Mouse (Mus musculus): ENCODE results near the gene Dynlrb1. TPM values are rescaled to one million over a fixed set of nuclear protein-coding genes. Genes with fewer than 3 reads are reported as not detected.

Gene Dynlrb1
- 117 and 119 TPM in 2 replicates for polyA plus RNA-seq (2015; fragmentation: Nextera tagmentation; extraction: Ambion mirVana)

DNA sequence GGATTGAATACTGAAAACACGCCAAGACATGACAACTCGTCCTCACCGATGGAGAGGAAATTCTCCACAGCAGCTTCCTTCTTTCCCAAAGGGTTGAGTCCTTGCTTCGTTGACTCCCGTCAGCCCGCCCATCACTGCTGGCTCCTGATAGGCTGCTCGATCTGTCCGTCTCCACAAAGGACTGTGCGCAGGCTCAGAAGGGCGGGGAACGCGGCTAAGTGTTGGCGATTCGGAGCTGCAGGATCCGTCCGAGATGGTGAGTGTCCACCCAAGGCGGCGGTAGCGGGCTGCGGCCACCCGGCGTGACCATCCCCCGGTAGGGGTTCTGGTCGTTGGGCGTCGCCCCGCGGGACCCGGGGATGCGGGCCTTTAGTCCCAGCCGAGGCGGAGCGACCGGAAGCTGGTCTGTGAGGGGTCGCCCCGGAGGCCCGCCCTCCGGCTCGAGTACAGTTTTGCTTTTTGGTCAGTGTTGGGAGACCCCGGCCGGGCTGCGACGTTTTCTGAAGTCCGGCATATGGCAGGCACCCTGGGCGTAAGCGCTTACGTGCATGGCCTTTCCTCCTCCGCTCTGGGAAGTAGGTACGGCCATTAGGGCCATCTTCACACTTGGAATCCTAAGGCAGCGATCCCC, at the start of gene Dynlrb1:
Dynlrb1 (plus strand) TSS at position 172 of the 631 bp plus-strand sequence.
- H3K4me3 ChIP-seq (replicated peaks), result peak within 1 kb of the TSS; percentile 99
- WGBS (ENCODE audit: insufficient replicate concordance), result under 1% methylated on average over 50 of the region's 50 CpGs
- H3K36me3 ChIP-seq (replicated peaks), result no peaks in the 10 kb centered on the region
- H3K27me3 ChIP-seq, result no peaks in the 10 kb centered on the region
- peak within 1 kb of the TSS; percentile 78 for H3K27ac ChIP-seq (replicated peaks)
- peaks cover 27% of the 10 kb centered on the region for H3K4me1 ChIP-seq (replicated peaks)
- peak within 1 kb of the TSS; percentile 84 for H3K4me2 ChIP-seq
- H3K9ac ChIP-seq, result peak within 1 kb of the TSS; percentile 90
- H3K9me3 ChIP-seq (replicated peaks), result no peaks in the 10 kb centered on the region
- peak; percentile 99 for ATAC-seq (ENCODE audit: insufficient read depth)

GRCm38 (mm10) chr2:155207419-155207818, 28.9 kb upstream of the Dynlrb1 start:
- no peak overlapping the region for H3K27ac ChIP-seq (replicated peaks)
- no peaks in the 10 kb centered on the region for H3K27me3 ChIP-seq
- no peaks in the 10 kb centered on the region for H3K9me3 ChIP-seq (replicated peaks)
- no peak overlapping the region for H3K4me2 ChIP-seq
- 68% methylated on average over 2 of the region's 2 CpGs for WGBS (ENCODE audit: insufficient replicate concordance)
- no peak overlapping the region for H3K4me3 ChIP-seq (replicated peaks)
- no peak overlapping the region for H3K9ac ChIP-seq
- no peak for ATAC-seq (ENCODE audit: insufficient read depth)
- no peaks in the 10 kb centered on the region for H3K4me1 ChIP-seq (replicated peaks)
- peaks cover 56% of the 10 kb centered on the region for H3K36me3 ChIP-seq (replicated peaks)

DNA sequence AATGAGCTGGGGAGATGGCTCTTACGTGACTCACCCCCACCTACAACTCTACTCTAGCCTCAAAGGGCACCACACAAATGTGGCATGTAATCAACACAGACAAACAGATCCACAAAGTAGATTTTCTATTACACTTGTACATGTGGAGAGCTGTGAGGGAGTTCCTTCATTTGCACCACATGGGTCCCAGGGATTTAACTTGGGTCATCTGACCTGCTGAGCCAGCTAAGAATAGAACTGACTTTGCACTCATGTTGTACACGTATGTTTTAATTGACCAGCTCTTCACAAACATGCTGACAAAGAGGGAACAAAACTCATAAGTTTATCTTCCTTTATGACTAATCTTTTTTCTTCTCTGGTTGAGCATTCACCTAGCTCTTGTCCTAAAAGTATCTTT, 13.2 kb upstream of the Dynlrb1 start:
- no peak for ATAC-seq (ENCODE audit: insufficient read depth)
- no peak overlapping the region for H3K4me3 ChIP-seq (replicated peaks)
- H3K9me3 ChIP-seq (replicated peaks), result no peaks in the 10 kb centered on the region
- no peak overlapping the region for H3K9ac ChIP-seq
- no peak overlapping the region for H3K4me2 ChIP-seq
- no peaks in the 10 kb centered on the region for H3K27me3 ChIP-seq
- 74% methylated on average over 2 of the region's 2 CpGs for WGBS (ENCODE audit: insufficient replicate concordance)
- H3K36me3 ChIP-seq (replicated peaks), result peaks cover 76% of the 10 kb centered on the region
- 0 out of 2 replicates have a peak, but pooled peaks cover 6% of the 10 kb centered on the region for H3K4me1 ChIP-seq (replicated peaks)
- no peak overlapping the region for H3K27ac ChIP-seq (replicated peaks)

GRCm38 (mm10) chr2:155224721-155225120, 11.6 kb upstream of the Dynlrb1 start:
- H3K27ac ChIP-seq (replicated peaks), result no peak overlapping the region
- no peaks in the 10 kb centered on the region for H3K27me3 ChIP-seq
- no peak overlapping the region for H3K9ac ChIP-seq
- H3K9me3 ChIP-seq (replicated peaks), result no peaks in the 10 kb centered on the region
- H3K4me1 ChIP-seq (replicated peaks), result 0 out of 2 replicates have a peak, but pooled peaks cover 6% of the 10 kb centered on the region
- no peak for ATAC-seq (ENCODE audit: insufficient read depth)
- H3K4me3 ChIP-seq (replicated peaks), result no peak overlapping the region
- H3K36me3 ChIP-seq (replicated peaks), result peaks cover 62% of the 10 kb centered on the region
- WGBS (ENCODE audit: insufficient replicate concordance), result 84% methylated on average over 7 of the region's 7 CpGs
- no peak overlapping the region for H3K4me2 ChIP-seq

DNA sequence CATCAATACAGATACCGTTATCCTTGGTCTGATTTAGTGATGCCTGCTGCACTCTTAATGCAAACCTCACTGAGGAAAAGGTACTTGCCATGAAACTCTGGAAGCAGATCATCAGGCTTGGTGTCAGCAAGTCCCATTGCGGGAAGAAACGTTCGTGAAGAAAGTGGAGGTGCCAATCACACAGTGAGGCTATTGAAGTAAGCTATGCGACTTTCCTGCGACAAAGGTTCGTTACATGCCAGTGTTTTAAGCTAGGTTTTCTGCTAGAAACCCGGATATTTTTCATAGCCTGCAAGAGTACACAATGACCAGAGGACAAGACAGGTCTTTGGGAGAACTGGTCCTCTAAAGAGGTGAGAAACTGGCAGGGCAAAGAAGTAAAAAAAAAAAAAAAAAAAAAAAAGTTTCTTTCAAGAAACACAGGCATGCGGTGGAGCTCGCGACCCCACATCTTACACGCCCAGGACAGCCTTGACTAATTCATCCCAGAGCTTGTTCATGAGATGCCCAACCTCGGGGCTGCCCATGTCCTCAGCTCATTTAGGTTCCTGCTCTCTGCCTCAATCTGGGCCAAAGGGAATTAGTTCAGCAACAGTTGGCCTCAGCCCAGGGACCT, 479 bp upstream of the Dynlrb1 start:
- peak overlapping the region; percentile 99 for H3K4me3 ChIP-seq (replicated peaks)
- H3K4me2 ChIP-seq, result peak overlapping the region; percentile 84
- H3K4me1 ChIP-seq (replicated peaks), result peaks cover 22% of the 10 kb centered on the region
- H3K36me3 ChIP-seq (replicated peaks), result no peaks in the 10 kb centered on the region
- 7% methylated on average over 13 of the region's 13 CpGs for WGBS (ENCODE audit: insufficient replicate concordance)
- H3K27ac ChIP-seq (replicated peaks), result peak overlapping the region; percentile 78; the same call in 1 of the 2 replicates
- H3K9me3 ChIP-seq (replicated peaks), result no peaks in the 10 kb centered on the region
- ATAC-seq (ENCODE audit: insufficient read depth), result peak; percentile 78
- H3K27me3 ChIP-seq, result no peaks in the 10 kb centered on the region
- peak overlapping the region; percentile 90 for H3K9ac ChIP-seq

GRCm38 (mm10) chr2:155237276-155237675, 943 bp downstream of the Dynlrb1 start:
- Histone ChIP-seq H3K27ac (replicated peaks) (peak overlapping the region; percentile 78; the same call in 1 of the 2 replicates), H3K4me2 (peak overlapping the region; percentile 84), H3K4me1 (replicated peaks) (peaks cover 27% of the 10 kb centered on the region), H3K9me3 (replicated peaks) (no peaks in the 10 kb centered on the region), H3K27me3 (no peaks in the 10 kb centered on the region), H3K36me3 (replicated peaks) (0 out of 2 replicates have a peak, but pooled peaks cover under 1% of the 10 kb centered on the region), H3K9ac (peak overlapping the region; percentile 90), H3K4me3 (replicated peaks) (peak overlapping the region; percentile 99)
- 10% methylated on average over 4 of the region's 4 CpGs for WGBS (ENCODE audit: insufficient replicate concordance)
- no peak for ATAC-seq (ENCODE audit: insufficient read depth)

- Histone ChIP-seq H3K9ac (no peak overlapping the region), H3K36me3 (replicated peaks) (peaks cover 36% of the 10 kb centered on the region), H3K9me3 (replicated peaks) (no peaks in the 10 kb centered on the region), H3K27me3 (no peaks in the 10 kb centered on the region), H3K4me2 (no peak overlapping the region), H3K27ac (replicated peaks) (no peak overlapping the region), H3K4me3 (replicated peaks) (no peak overlapping the region), H3K4me1 (replicated peaks) (peaks cover 22% of the 10 kb centered on the region)
- 62% methylated on average over 4 of the region's 4 CpGs for WGBS (ENCODE audit: insufficient replicate concordance)
- ATAC-seq (ENCODE audit: insufficient read depth), result no peak
Observed at GRCm38 (mm10) chr2:155240915-155241314, 4.6 kb downstream of the Dynlrb1 start.

DNA sequence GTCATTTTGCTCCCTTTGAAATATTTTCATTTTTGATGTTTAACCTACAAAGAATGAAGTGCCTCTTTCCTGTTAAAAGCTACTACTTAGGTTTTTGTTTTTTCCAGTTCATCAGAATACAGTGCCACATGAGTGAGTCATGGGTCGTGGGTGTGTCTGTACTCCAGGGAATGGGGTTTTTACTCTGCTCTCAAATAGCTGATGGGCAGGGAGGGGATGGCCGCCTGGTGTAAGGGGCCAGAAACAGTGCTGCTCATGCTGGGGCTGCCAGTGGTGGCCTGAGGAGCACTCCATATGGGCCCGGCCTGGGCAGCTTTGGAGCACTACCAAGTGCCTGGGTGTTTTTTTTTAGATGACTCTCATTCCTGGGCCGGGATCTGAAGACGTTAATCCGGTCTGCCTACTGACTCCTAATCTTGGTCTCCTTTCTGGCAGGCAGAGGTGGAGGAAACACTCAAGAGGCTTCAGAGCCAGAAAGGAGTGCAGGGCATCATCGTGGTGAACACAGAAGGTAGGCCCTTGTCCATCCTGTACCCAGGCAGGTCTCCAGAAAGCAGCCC, 6.0 kb downstream of the Dynlrb1 start:
- ATAC-seq (ENCODE audit: insufficient read depth), result no peak
- H3K4me2 ChIP-seq, result no peak overlapping the region
- H3K27me3 ChIP-seq, result no peaks in the 10 kb centered on the region
- H3K4me1 ChIP-seq (replicated peaks), result peaks cover 14% of the 10 kb centered on the region
- no peaks in the 10 kb centered on the region for H3K9me3 ChIP-seq (replicated peaks)
- peaks cover 49% of the 10 kb centered on the region for H3K36me3 ChIP-seq (replicated peaks)
- H3K27ac ChIP-seq (replicated peaks), result no peak overlapping the region
- WGBS (ENCODE audit: insufficient replicate concordance), result 72% methylated on average over 7 of the region's 7 CpGs
- H3K9ac ChIP-seq, result no peak overlapping the region
- no peak overlapping the region for H3K4me3 ChIP-seq (replicated peaks)

- ATAC-seq (ENCODE audit: insufficient read depth), result no peak
- WGBS (ENCODE audit: insufficient replicate concordance), result 62% methylated on average over 4 of the region's 4 CpGs
Observed at GRCm38 (mm10) chr2:155246231-155246630, 9.9 kb downstream of the Dynlrb1 start.

DNA sequence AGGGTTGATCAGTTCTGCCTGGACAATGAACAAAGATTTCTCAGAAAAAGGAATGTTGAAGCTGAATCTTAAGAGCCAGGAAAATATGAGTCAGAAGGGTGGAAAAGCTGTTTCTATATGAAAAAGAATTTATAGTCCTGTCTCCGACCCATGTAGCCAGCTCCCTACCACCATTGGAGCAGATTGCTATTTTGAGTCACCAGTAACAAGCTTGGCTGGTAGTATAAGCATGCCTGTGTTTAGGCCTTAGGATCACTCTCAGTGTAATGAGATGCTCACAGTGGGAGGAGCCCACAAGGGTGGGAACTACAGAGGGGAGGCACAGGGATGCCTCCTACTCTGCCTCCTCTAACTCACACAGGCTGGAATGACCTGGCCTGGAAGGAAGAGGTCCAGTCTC, 11.9 kb downstream of the Dynlrb1 start:
- Histone ChIP-seq H3K27ac (replicated peaks) (no peak overlapping the region), H3K36me3 (replicated peaks) (peaks cover 72% of the 10 kb centered on the region)

More at GRCm38 (mm10) chr2:155246231-155246630, 9.9 kb downstream of the Dynlrb1 start:
- no peaks in the 10 kb centered on the region for H3K27me3 ChIP-seq
- no peak overlapping the region for H3K4me3 ChIP-seq (replicated peaks)
- peaks cover 82% of the 10 kb centered on the region for H3K36me3 ChIP-seq (replicated peaks)
- no peak overlapping the region for H3K4me2 ChIP-seq
- H3K4me1 ChIP-seq (replicated peaks), result 0 out of 2 replicates have a peak, but pooled peaks cover under 1% of the 10 kb centered on the region
- no peaks in the 10 kb centered on the region for H3K9me3 ChIP-seq (replicated peaks)
- no peak overlapping the region for H3K9ac ChIP-seq
- no peak overlapping the region for H3K27ac ChIP-seq (replicated peaks)

DNA sequence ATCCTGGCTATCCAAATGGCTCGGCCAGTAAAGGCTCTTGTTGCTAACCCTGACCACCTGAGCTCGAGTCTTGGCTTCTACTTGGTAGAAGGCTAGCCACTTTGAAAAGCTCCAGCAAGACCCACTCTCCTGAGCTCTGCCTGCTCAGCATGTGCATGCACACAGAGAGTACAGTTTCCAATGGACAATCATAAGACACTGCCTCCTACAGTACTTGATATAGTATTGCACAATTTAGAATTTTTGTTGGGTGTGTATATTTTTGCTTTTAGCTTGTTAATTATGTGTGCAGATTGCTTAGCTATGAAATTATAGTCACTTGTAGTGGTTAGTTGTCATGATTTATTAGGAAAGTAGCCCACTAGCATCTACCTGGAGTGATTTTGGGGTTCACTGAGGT, 12.4 kb downstream of the Dynlrb1 start:
- WGBS (ENCODE audit: insufficient replicate concordance), result 67% methylated on average over 2 of the region's 2 CpGs

More for the DNA sequence above, 11.9 kb downstream of the Dynlrb1 start:
- Histone ChIP-seq H3K9ac (no peak overlapping the region), H3K4me3 (replicated peaks) (no peak overlapping the region), H3K27me3 (no peaks in the 10 kb centered on the region), H3K4me2 (no peak overlapping the region), H3K4me1 (replicated peaks) (no peaks in the 10 kb centered on the region), H3K9me3 (replicated peaks) (no peaks in the 10 kb centered on the region)
- 74% methylated on average over 1 of the region's 1 CpGs for WGBS (ENCODE audit: insufficient replicate concordance)
- ATAC-seq (ENCODE audit: insufficient read depth), result no peak

More for the DNA sequence above, 12.4 kb downstream of the Dynlrb1 start:
- H3K36me3 ChIP-seq (replicated peaks), result peaks cover 67% of the 10 kb centered on the region
- no peaks in the 10 kb centered on the region for H3K4me1 ChIP-seq (replicated peaks)
- H3K4me3 ChIP-seq (replicated peaks), result no peak overlapping the region
- ATAC-seq (ENCODE audit: insufficient read depth), result no peak
- no peaks in the 10 kb centered on the region for H3K9me3 ChIP-seq (replicated peaks)
- no peak overlapping the region for H3K27ac ChIP-seq (replicated peaks)
- H3K9ac ChIP-seq, result no peak overlapping the region
- no peaks in the 10 kb centered on the region for H3K27me3 ChIP-seq
- no peak overlapping the region for H3K4me2 ChIP-seq
